Mouse (Mus musculus) lung, adult 2 months (tissue): ENCODE measurements around the gene Sh2d1b2. TPM values are rescaled to one million over a fixed set of nuclear protein-coding genes. Genes with fewer than 3 reads are reported as not detected.

Source experiments
- DNase-seq: peaks from one replicate; pipeline ENCODE4 v3.0.0; 2022
- H3K4me1 ChIP-seq: fragments of 200-500 bp; 2 replicates; pipeline ENCODE4 v1.6.1; 2011; ENCODE audit warnings: low read length; ENCODE audit not compliant: control insufficient read depth, insufficient read depth
- H3K4me3 ChIP-seq: fragments of 200-500 bp; replicated peaks from 2 replicates; pipeline ENCODE3; 2011; ENCODE audit warnings: low read depth, mild to moderate bottlenecking, control low read depth, low read length; ENCODE audit errors: extremely low read depth
- CTCF ChIP-seq: fragments of 200-500 bp; IDR thresholded peaks from 2 replicates; pipeline ENCODE4 v1.5.1; 2011; ENCODE audit warnings: mild to moderate bottlenecking, low read length, control low read depth; ENCODE audit not compliant: insufficient read depth
- POLR2A ChIP-seq: fragments of 200-500 bp; IDR thresholded peaks from 2 replicates; pipeline ENCODE4 v1.6.1; 2011; ENCODE audit warnings: low read depth, mild to moderate bottlenecking, control low read depth, low read length, borderline replicate concordance; ENCODE audit errors: extremely low read depth
- WGBS: fragments of 180-500 bp; shearing (Covaris S2); methylation state at CpG from one replicate; pipeline ENCODE4 v1.1.7; 2018; 5-methylcytosine and 5-hydroxymethylcytosine counted together
- polyA plus RNA-seq: library from polyadenylated mRNA; depleted of rRNA; stranded (reverse); fragments of >200 nt; gene quantifications from 2 replicates; pipeline ENCODE4 v1.2.3, GENCODE M21; 2012

The Sh2d1b2 gene
- polyA plus RNA-seq, 1 experiment = not detected

- TF ChIP-seq CTCF (no peak), POLR2A (no peak)
- peaks cover 2% of the 10 kb centered on the region; the same call in 1 of the 2 replicates for H3K4me1 ChIP-seq
- DNase-seq = no peak
- H3K4me3 ChIP-seq = peak overlapping the region; percentile 75
- WGBS = 17% methylated on average over 7 of the region's 7 CpGs
Observed at GRCm38 (mm10) chr1:170214383-170214756, 18.2 kb upstream of the Sh2d1b2 start.

GRCm38 (mm10) chr1:170214757-170215522 lies 17.6 kb upstream of the Sh2d1b2 start, which contains the start of gene Uhmk1:
TSS of gene Uhmk1 (minus strand) at chr1:170215397.
- TF ChIP-seq POLR2A (peak; percentile 56; the same call in 1 of the 2 replicates), CTCF (no peak)
- DNase-seq = peak; percentile 85
- under 1% methylated on average over 70 of the region's 70 CpGs for WGBS
- H3K4me3 ChIP-seq = peak within 1 kb of the TSS; percentile 75
- peaks cover 2% of the 10 kb centered on the region; the same call in 1 of the 2 replicates for H3K4me1 ChIP-seq

- TF ChIP-seq POLR2A = no peak
- no peak for TF ChIP-seq CTCF
- peak overlapping the region; percentile 75 for H3K4me3 ChIP-seq
- whole genome bisulfite sequencing = 55% methylated on average over 3 of the region's 3 CpGs
Observed at GRCm38 (mm10) chr1:170215590-170215989, 17.0 kb upstream of the Sh2d1b2 start.

GRCm38 (mm10) chr1:170218091-170218884 lies 14.3 kb upstream of the Sh2d1b2 start:
- no peak for DNase-seq
- peaks cover 2% of the 10 kb centered on the region; the same call in 1 of the 2 replicates for H3K4me1 ChIP-seq
- 80% methylated on average over 6 of the region's 6 CpGs for WGBS

More at GRCm38 (mm10) chr1:170215590-170215989, 17.0 kb upstream of the Sh2d1b2 start:
- peaks cover 2% of the 10 kb centered on the region; the same call in 1 of the 2 replicates for H3K4me1 ChIP-seq
- DNase-seq = no peak

GRCm38 (mm10) chr1:170220351-170220750 lies 12.2 kb upstream of the Sh2d1b2 start:
- TF ChIP-seq POLR2A (no peak), CTCF (no peak)
- H3K4me1 ChIP-seq = no peaks in the 10 kb centered on the region
- DNase-seq = no peak
- no peak overlapping the region for H3K4me3 ChIP-seq

More at GRCm38 (mm10) chr1:170218091-170218884, 14.3 kb upstream of the Sh2d1b2 start:
- no peak for TF ChIP-seq CTCF
- H3K4me3 ChIP-seq = no peak overlapping the region

GRCm38 (mm10) chr1:170223276-170223675 lies 9.3 kb upstream of the Sh2d1b2 start:
- TF ChIP-seq POLR2A (no peak), CTCF (no peak)
- H3K4me1 ChIP-seq = no peaks in the 10 kb centered on the region
- WGBS = 76% methylated on average over 2 of the region's 2 CpGs

GRCm38 (mm10) chr1:170245016-170245415 lies 12.5 kb downstream of the Sh2d1b2 start:
- TF ChIP-seq CTCF (no peak), POLR2A (no peak)
- H3K4me1 ChIP-seq = no peaks in the 10 kb centered on the region
- no peak for DNase-seq
- 82% methylated on average over 3 of the region's 3 CpGs for WGBS
- no peak overlapping the region for H3K4me3 ChIP-seq

More at GRCm38 (mm10) chr1:170223276-170223675, 9.3 kb upstream of the Sh2d1b2 start:
- DNase-seq = no peak
- no peak overlapping the region for H3K4me3 ChIP-seq

- TF ChIP-seq CTCF = no peak
- no peak for TF ChIP-seq POLR2A
- Histone ChIP-seq H3K4me1 (0 out of 2 replicates have a peak, but pooled peaks cover 2% of the 10 kb centered on the region), H3K4me3 (peak overlapping the region; percentile 69)
- WGBS = 30% methylated on average over 30 of the region's 30 CpGs
- no peak for DNase-seq
Observed at GRCm38 (mm10) chr1:170254893-170255559, 22.5 kb downstream of the Sh2d1b2 start.

- H3K4me1 ChIP-seq = 0 out of 2 replicates have a peak, but pooled peaks cover 2% of the 10 kb centered on the region
- peak; percentile 77 for DNase-seq
- TF ChIP-seq CTCF (no peak), POLR2A (peak; percentile 74; the same call in 1 of the 2 replicates)
- WGBS = 8% methylated on average over 32 of the region's 32 CpGs
- H3K4me3 ChIP-seq = peak overlapping the region; percentile 69
Observed at GRCm38 (mm10) chr1:170255560-170255910, 23.0 kb downstream of the Sh2d1b2 start.

- TF ChIP-seq CTCF (no peak), POLR2A (no peak)
- no peak for DNase-seq
- Histone ChIP-seq H3K4me1 (no peaks in the 10 kb centered on the region), H3K4me3 (no peak overlapping the region)
- 70% methylated on average over 6 of the region's 6 CpGs for WGBS
Observed at GRCm38 (mm10) chr1:170270281-170270680, 37.7 kb downstream of the Sh2d1b2 start.
